Mouse (Mus musculus) neural tube, embryonic 11.5 days (tissue): ENCODE measurements around the gene Kif5c. TPM values are rescaled to one million over a fixed set of nuclear protein-coding genes. Genes with fewer than 3 reads are reported as not detected.

ENCODE experiments used
- ATAC-seq: fragments of 200-750 bp; cut with Nextera tagmentation; 2 replicates; pipeline ENCODE4 v1.8.0; 2017; ENCODE audit warnings: moderate number of reproducible peaks, mild to moderate bottlenecking, moderate TSS enrichment, moderate library complexity; ENCODE audit not compliant: insufficient read depth, low FRiP score, low TSS enrichment
- DNase-seq: peaks from one replicate; pipeline ENCODE4 v3.0.0-alpha.2; 2015; ENCODE audit warnings: low spot score
- H3K27ac ChIP-seq: fragments of 300-500 bp; sonication (generic); 2 replicates; pipeline ENCODE4 v1.5.1; 2014; ENCODE audit warnings: low read depth, mild to moderate bottlenecking, low read length
- H3K27me3 ChIP-seq: fragments of 300-500 bp; sonication (generic); 2 replicates; pipeline ENCODE4 v1.6.1; 2014; ENCODE audit warnings: mild to moderate bottlenecking, low read length, mixed read lengths; ENCODE audit not compliant: control insufficient read depth, insufficient read depth
- H3K36me3 ChIP-seq: fragments of 300-500 bp; sonication (generic); 2 replicates; pipeline ENCODE4 v1.6.1; 2014; ENCODE audit warnings: mild to moderate bottlenecking, low read length, moderate library complexity, mixed read lengths; ENCODE audit not compliant: control insufficient read depth, insufficient read depth
- H3K4me1 ChIP-seq: fragments of 300-500 bp; sonication (generic); 2 replicates; pipeline ENCODE4 v1.6.1; 2014; ENCODE audit warnings: low read length, mixed read lengths; ENCODE audit not compliant: control insufficient read depth, insufficient read depth
- H3K4me2 ChIP-seq: fragments of 300-500 bp; sonication (generic); 2 replicates; pipeline ENCODE4 v1.6.1; 2014; ENCODE audit warnings: low read depth, mild to moderate bottlenecking, moderate library complexity
- H3K4me3 ChIP-seq: fragments of 300-500 bp; sonication (generic); 2 replicates; pipeline ENCODE4 v1.5.1; 2014; ENCODE audit warnings: low read depth, low read length
- H3K9ac ChIP-seq: fragments of 300-500 bp; sonication (generic); 2 replicates; pipeline ENCODE4 v1.6.1; 2014; ENCODE audit warnings: mild to moderate bottlenecking, low read length
- H3K9me3 ChIP-seq: fragments of 300-500 bp; sonication (generic); 2 replicates; pipeline ENCODE4 v1.6.1; 2016; ENCODE audit warnings: low read length; ENCODE audit not compliant: control insufficient read depth
- WGBS: fragments of 180-500 bp; shearing (Covaris S2); extraction: QIAGEN DNeasy Blood & Tissue Kit; methylation state at CpG from one replicate; pipeline ENCODE4 v1.1.7; 2014; 5-methylcytosine and 5-hydroxymethylcytosine counted together
- polyA plus RNA-seq: library from polyadenylated mRNA; unstranded; fragments of >200 nt; fragmentation: Nextera tagmentation; extraction: Ambion mirVana; gene quantifications from 2 replicates; pipeline ENCODE4 v1.2.1, GENCODE M21; 2014

Gene Kif5c
- polyA plus RNA-seq, 1 experiment from 2014 or later, result 122 TPM

- H3K9me3 ChIP-seq, result no peaks in the 10 kb centered on the region
- ATAC-seq (no peak), DNase-seq (no peak)
- H3K27me3 ChIP-seq, result no peaks in the 10 kb centered on the region
- H3K4me3 ChIP-seq, result no peak overlapping the region
- H3K9ac ChIP-seq, result no peak overlapping the region
- WGBS, result 89% methylated on average over 4 of the region's 4 CpGs
- no peaks in the 10 kb centered on the region; the same call in 1 of the 2 replicates for H3K36me3 ChIP-seq
- no peaks in the 10 kb centered on the region for H3K4me1 ChIP-seq
- H3K4me2 ChIP-seq, result no peak overlapping the region
- no peak overlapping the region for H3K27ac ChIP-seq
Observed at GRCm38 (mm10) chr2:49775187-49775586, 156.1 kb downstream of the Kif5c start.

- H3K4me2 ChIP-seq, result no peak overlapping the region
- no peaks in the 10 kb centered on the region for H3K4me1 ChIP-seq
- H3K36me3 ChIP-seq, result no peaks in the 10 kb centered on the region; the same call in 1 of the 2 replicates
- no peaks in the 10 kb centered on the region for H3K27me3 ChIP-seq
- ATAC-seq (no peak), DNase-seq (no peak)
- H3K9ac ChIP-seq, result no peak overlapping the region
- no peak overlapping the region for H3K4me3 ChIP-seq
- H3K27ac ChIP-seq, result no peak overlapping the region
- no peaks in the 10 kb centered on the region for H3K9me3 ChIP-seq
Observed at GRCm38 (mm10) chr2:49775735-49776134, 156.6 kb downstream of the Kif5c start.

GRCm38 (mm10) chr2:49776407-49776806 lies 157.3 kb downstream of the Kif5c start:
- no peak for DNase-seq
- ATAC-seq, result no peak
- no peak overlapping the region for H3K4me3 ChIP-seq
- no peak overlapping the region for H3K9ac ChIP-seq
- no peaks in the 10 kb centered on the region for H3K9me3 ChIP-seq
- WGBS, result 87% methylated on average over 4 of the region's 4 CpGs
- no peaks in the 10 kb centered on the region for H3K4me1 ChIP-seq
- H3K36me3 ChIP-seq, result no peaks in the 10 kb centered on the region; the same call in 1 of the 2 replicates
- no peak overlapping the region for H3K27ac ChIP-seq
- H3K4me2 ChIP-seq, result no peak overlapping the region
- no peaks in the 10 kb centered on the region for H3K27me3 ChIP-seq

GRCm38 (mm10) chr2:49787376-49788050 lies 168.4 kb downstream of the Kif5c start, which contains the start of gene Lypd6b:
Lypd6b (plus strand) TSS chr2:49787688.
- no peak within 1 kb of the TSS for H3K27ac ChIP-seq
- under 1% methylated on average over 57 of the region's 79 CpGs for WGBS
- H3K4me2 ChIP-seq, result peak within 1 kb of the TSS; percentile 89
- no peaks in the 10 kb centered on the region for H3K4me1 ChIP-seq
- H3K9me3 ChIP-seq, result no peaks in the 10 kb centered on the region
- H3K4me3 ChIP-seq, result peak within 1 kb of the TSS; percentile 48
- H3K36me3 ChIP-seq, result no peaks in the 10 kb centered on the region
- peak; percentile 36 for DNase-seq
- ATAC-seq, result peak; percentile 73
- peaks cover 25% of the 10 kb centered on the region for H3K27me3 ChIP-seq
- H3K9ac ChIP-seq, result peak within 1 kb of the TSS; percentile 44

- WGBS, result under 1% methylated on average over 14 of the region's 14 CpGs
- no peak overlapping the region for H3K27ac ChIP-seq
- DNase-seq, result no peak
- H3K9ac ChIP-seq, result peak overlapping the region; percentile 44
- H3K9me3 ChIP-seq, result no peaks in the 10 kb centered on the region
- no peaks in the 10 kb centered on the region for H3K36me3 ChIP-seq
- H3K4me1 ChIP-seq, result no peaks in the 10 kb centered on the region
- H3K27me3 ChIP-seq, result peaks cover 25% of the 10 kb centered on the region
- peak overlapping the region; percentile 89 for H3K4me2 ChIP-seq
- peak overlapping the region; percentile 48 for H3K4me3 ChIP-seq
- ATAC-seq, result peak; percentile 72
Observed at GRCm38 (mm10) chr2:49788051-49788418, 168.9 kb downstream of the Kif5c start.

- no peaks in the 10 kb centered on the region for H3K36me3 ChIP-seq
- no peaks in the 10 kb centered on the region for H3K4me1 ChIP-seq
- DNase-seq (no peak), ATAC-seq (no peak)
- no peak overlapping the region for H3K27ac ChIP-seq
- H3K27me3 ChIP-seq, result peaks cover 25% of the 10 kb centered on the region
- H3K9me3 ChIP-seq, result no peaks in the 10 kb centered on the region
- WGBS, result 18% methylated on average over 3 of the region's 3 CpGs
- H3K4me3 ChIP-seq, result no peak overlapping the region
- no peak overlapping the region for H3K9ac ChIP-seq
- no peak overlapping the region for H3K4me2 ChIP-seq
Observed at GRCm38 (mm10) chr2:49788643-49789042, 169.5 kb downstream of the Kif5c start.

GRCm38 (mm10) chr2:49789078-49789477 lies 170.0 kb downstream of the Kif5c start:
- peaks cover 25% of the 10 kb centered on the region for H3K27me3 ChIP-seq
- H3K9me3 ChIP-seq, result no peaks in the 10 kb centered on the region
- H3K36me3 ChIP-seq, result no peaks in the 10 kb centered on the region
- H3K4me3 ChIP-seq, result no peak overlapping the region
- no peak overlapping the region for H3K4me2 ChIP-seq
- 77% methylated on average over 6 of the region's 6 CpGs for WGBS
- ATAC-seq, result no peak
- DNase-seq, result no peak
- H3K9ac ChIP-seq, result no peak overlapping the region
- H3K27ac ChIP-seq, result no peak overlapping the region
- H3K4me1 ChIP-seq, result no peaks in the 10 kb centered on the region

GRCm38 (mm10) chr2:49789504-49789903 lies 170.4 kb downstream of the Kif5c start:
- WGBS, result 90% methylated on average over 5 of the region's 5 CpGs
- H3K9ac ChIP-seq, result no peak overlapping the region
- no peaks in the 10 kb centered on the region for H3K36me3 ChIP-seq
- H3K4me1 ChIP-seq, result no peaks in the 10 kb centered on the region
- ATAC-seq, result no peak
- peaks cover 25% of the 10 kb centered on the region for H3K27me3 ChIP-seq
- no peak overlapping the region for H3K27ac ChIP-seq
- no peak overlapping the region for H3K4me2 ChIP-seq
- no peaks in the 10 kb centered on the region for H3K9me3 ChIP-seq
- no peak overlapping the region for H3K4me3 ChIP-seq
- DNase-seq, result no peak

GRCm38 (mm10) chr2:49797444-49798143 lies 178.5 kb downstream of the Kif5c start:
- H3K9ac ChIP-seq, result no peak overlapping the region
- WGBS, result 67% methylated on average over 14 of the region's 14 CpGs
- no peak overlapping the region for H3K27ac ChIP-seq
- no peaks in the 10 kb centered on the region for H3K27me3 ChIP-seq
- no peaks in the 10 kb centered on the region for H3K9me3 ChIP-seq
- no peak overlapping the region for H3K4me2 ChIP-seq
- H3K4me1 ChIP-seq, result no peaks in the 10 kb centered on the region
- H3K36me3 ChIP-seq, result no peaks in the 10 kb centered on the region
- ATAC-seq, result no peak
- no peak overlapping the region for H3K4me3 ChIP-seq
- DNase-seq, result no peak
